Mouse (Mus musculus): Measurements from ENCODE around the gene Gins1. TPM values are rescaled to one million over a fixed set of nuclear protein-coding genes. Genes with fewer than 3 reads are reported as not detected.

The Gins1 gene
- total RNA-seq, 2 experiments from 2014 or later = 1.3 to 2.8 TPM

- intact Hi-C loops (cut with DNase I) = no loop called here
- no peak for DNase-seq
Observed at GRCm38 (mm10) chr2:150950056-150950455, 44.9 kb downstream of the Gins1 start.

- intact Hi-C loops (cut with DNase I) = no loop called here
- no peak for DNase-seq
Observed at GRCm38 (mm10) chr2:150951201-150951600, 46.0 kb downstream of the Gins1 start.

GRCm38 (mm10) chr2:150955859-150956258, 50.7 kb downstream of the Gins1 start:
- intact Hi-C loops (cut with DNase I) = no loop called here
- DNase-seq = no peak

DNA sequence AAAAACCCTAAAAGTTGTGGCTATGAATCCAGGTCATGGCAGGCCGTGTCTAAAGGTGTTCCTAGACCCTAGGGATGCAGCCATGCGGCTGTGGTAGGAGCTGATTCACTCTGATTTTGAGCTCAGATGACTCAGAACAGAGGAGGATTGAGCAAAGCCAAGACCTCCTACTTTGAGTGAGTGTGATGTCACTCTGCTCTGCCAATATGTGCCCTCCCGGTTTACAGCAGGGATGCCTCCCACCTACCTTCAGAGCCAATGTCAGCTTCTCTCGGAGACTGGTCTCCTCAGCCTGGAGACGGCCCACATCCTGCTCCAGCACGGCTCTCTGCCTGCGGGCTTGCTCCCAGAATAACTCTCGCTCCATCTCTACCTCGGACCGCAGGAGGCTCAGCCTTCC, 54.3 kb downstream of the Gins1 start:
- intact Hi-C loops (cut with DNase I) = no loop called here

DNA sequence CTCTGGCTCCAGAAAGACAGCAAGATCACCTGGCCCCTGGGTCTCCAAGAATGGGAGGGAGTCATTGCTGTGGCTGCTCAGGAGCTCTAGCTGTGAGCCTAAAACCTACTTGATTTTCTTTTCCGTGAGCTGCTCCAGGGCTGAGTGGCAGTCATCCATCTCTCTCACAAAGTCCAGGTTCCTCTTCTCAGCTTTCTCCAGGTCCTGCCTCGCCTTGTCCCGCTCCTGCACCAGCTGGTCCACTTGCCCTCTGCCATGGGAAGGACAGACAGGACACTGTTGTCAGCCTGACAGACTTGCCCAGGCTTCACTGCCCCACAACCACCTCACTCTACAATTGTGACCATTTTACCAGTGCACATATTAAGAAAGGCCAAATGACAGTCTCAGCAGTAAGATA, 58.0 kb downstream of the Gins1 start:
- DNase-seq = no peak
- intact Hi-C loops (cut with DNase I) = no loop called here

More for the DNA sequence above, 54.3 kb downstream of the Gins1 start:
- DNase-seq = no peak

- DNase-seq = no peak
Observed at GRCm38 (mm10) chr2:150964641-150965040, 59.4 kb downstream of the Gins1 start.

GRCm38 (mm10) chr2:150965951-150966350, 60.8 kb downstream of the Gins1 start:
- DNase-seq = no peak
- intact Hi-C loops (cut with DNase I) = no loop called here

More at GRCm38 (mm10) chr2:150964641-150965040, 59.4 kb downstream of the Gins1 start:
- intact Hi-C loops (cut with DNase I) = no loop called here

DNA sequence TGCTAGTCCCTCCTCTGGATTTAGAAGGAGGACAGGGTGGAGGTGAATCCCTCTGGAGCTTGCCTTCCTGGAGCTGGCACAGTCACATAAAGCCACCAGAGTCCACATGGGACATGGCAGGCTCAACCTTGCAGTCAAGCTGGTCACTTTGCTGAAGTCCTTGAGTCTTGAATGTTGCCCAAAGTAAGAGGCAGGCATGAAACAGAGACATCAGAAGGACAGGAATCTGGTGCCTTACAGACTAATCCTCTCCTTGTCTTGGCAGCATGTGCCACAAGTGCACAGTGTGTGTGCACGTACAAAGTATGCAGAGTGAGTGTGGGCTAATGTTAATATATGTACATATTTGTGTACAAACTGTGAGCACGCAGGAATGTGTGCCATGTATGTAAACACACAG, 62.3 kb downstream of the Gins1 start:
- intact Hi-C loops (cut with DNase I) = no loop called here
- DNase-seq = peak in 1 of 2 experiments; percentile 2

GRCm38 (mm10) chr2:150969231-150969630, 64.0 kb downstream of the Gins1 start:
- intact Hi-C loops (cut with DNase I) = no loop called here
- peak in 1 of 2 experiments; percentile 4 for DNase-seq

GRCm38 (mm10) chr2:150971856-150972255, 66.7 kb downstream of the Gins1 start:
- intact Hi-C loops (cut with DNase I) = no loop called here
- no peak for DNase-seq

DNA sequence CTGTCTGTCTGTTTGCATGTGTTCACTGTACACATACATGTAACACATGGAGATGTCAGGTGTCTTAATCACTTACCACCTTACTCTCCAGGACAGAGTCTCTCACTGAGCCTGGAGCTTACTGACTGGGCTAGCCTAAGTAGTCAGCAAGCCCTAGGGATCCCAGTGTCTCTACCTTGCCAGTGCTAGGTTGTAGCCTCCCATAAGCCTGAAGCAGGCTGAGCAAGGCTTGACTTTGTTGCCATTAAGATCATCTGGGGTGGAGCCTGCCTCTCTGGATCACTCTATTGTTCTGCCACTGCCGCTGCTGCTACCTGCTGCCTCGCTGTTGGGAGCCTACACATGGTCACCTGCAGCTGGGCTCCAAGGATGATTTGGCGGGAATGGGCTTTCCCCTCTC, 67.5 kb downstream of the Gins1 start:
- intact Hi-C loops (cut with DNase I) = no loop called here

GRCm38 (mm10) chr2:150973401-150974115, 68.4 kb downstream of the Gins1 start:
- DNase-seq = peak in 1 of 2 experiments; percentile 4
- intact Hi-C loops (cut with DNase I) = no loop called here

More for the DNA sequence above, 67.5 kb downstream of the Gins1 start:
- DNase-seq = no peak

GRCm38 (mm10) chr2:150976871-150977270, 71.7 kb downstream of the Gins1 start:
- peak in 1 of 2 experiments; percentile 2 for DNase-seq

DNA sequence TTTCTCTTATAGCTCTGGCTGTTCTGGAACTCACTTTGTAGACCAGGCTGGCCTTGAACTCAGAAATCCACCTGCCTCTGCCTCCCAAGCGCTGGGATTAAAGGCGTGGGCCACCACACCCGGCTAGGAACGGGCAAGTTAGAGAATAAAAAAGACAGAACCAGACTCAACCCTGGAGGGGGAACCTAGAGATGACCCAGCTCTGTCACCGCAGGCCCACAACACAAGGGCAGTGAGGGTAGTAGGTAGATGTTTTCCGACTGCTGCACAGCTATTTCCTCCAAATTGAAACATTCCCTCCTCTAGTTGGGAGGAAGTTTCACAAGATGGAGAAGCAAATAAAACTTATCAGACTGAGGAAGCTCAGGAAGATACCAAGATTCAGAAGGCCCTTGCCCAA, 72.5 kb downstream of the Gins1 start:
- intact Hi-C loops (cut with DNase I) = no loop called here
- DNase-seq = no peak

More at GRCm38 (mm10) chr2:150976871-150977270, 71.7 kb downstream of the Gins1 start:
- intact Hi-C loops (cut with DNase I) = no loop called here

DNA sequence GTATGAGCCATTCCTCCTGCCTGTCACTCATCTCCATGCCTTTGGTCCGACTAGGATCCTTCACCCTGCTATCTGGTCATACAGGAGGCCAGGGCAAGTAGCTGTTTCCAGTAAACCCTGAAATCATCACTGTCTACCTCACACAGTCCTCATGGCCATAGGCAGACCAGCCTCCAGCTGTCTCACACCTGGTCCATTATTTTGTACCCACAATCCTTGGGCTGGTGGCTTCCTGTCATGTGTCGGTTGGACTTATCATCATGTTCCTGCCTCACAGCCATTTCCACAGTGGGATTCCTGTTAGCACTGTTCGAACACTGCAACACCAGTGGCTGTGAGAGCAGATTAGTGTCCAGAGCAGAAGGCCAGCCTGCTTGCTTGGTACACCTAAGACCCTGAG, 73.6 kb downstream of the Gins1 start:
- intact Hi-C loops (cut with DNase I) = no loop called here
- peak in 1 of 2 experiments; percentile 7 for DNase-seq

DNA sequence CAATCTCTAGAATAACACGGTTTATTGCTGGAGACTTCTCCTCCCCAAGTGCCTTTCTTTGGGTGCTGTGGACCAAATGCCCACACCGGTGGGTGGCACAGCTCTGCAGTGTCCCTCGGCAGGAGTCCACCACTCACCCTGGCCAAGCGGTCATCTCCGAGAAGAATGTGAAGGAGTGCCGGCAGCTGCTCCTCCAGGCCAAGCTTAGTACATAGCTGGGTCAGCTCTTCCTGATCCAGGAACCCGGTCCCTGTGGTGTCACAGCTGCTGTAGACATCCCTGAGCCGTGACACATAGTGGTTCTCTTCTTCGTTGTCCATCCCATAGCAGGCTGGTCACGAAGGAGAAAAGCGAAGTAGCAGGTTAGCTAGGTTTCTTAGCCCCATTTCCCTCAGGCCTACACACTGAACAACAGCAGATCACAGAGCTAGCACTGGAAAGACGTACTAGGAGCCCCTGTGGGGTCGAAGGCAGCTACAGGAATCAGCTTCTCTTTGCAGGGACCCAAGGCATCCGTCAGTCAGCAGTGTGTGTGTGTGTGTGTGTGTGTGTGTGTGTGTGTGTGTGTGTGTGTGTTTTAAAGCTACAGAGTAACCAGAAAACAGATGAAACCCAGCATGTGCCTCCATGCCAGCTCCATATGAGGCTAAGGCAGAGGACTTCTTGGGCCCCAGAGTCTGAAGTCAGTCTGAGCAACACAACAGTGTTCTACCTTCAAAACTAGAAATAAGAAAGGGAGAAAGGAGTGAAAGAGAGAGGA, 74.8 kb downstream of the Gins1 start:
- DNase-seq = no peak
- intact Hi-C loops (cut with DNase I) = no loop called here

Other genes starting within 250 kb of the Gins1 start
- gene Acss1, start 236.9 kb upstream of the Gins1 start, total RNA-seq (2021) = 10 to 100 TPM; 10.7 to 26.5 TPM
- gene Vsx1, start 216.0 kb upstream of the Gins1 start, total RNA-seq (2021) = not detected
- 1 to 10 TPM; 7.2 to 8.1 TPM for gene Entpd6, start 156.4 kb upstream of the Gins1 start, total RNA-seq (2021)
- gene Pygb, start 118.7 kb upstream of the Gins1 start, total RNA-seq (2021) = 1 to 10 TPM; 4.2 to 4.6 TPM
- 10 to 100 TPM; 24.1 to 24.8 TPM for gene Abhd12, start 659 bp upstream of the Gins1 start, total RNA-seq (2021)
- under 1 TPM; 0.26 to 0.47 TPM for gene Ninl, start 134.0 kb downstream of the Gins1 start, total RNA-seq (2021)
- gene Nanp, start 134.0 kb downstream of the Gins1 start, total RNA-seq (2021) = 1 to 10 TPM; 2.5 to 2.7 TPM
- gene Gm14151, start 186.9 kb downstream of the Gins1 start, total RNA-seq (2021) = not detected
- gene Gm14147, start 192.8 kb downstream of the Gins1 start, total RNA-seq (2021) = not detected